Mouse (Mus musculus) stomach, embryonic 15.5 days (tissue): ENCODE results near the gene Tifa. TPM values are rescaled to one million over a fixed set of nuclear protein-coding genes. Genes with fewer than 3 reads are reported as not detected.
A peak's percentile ranks its signal among the peaks of the same experiment; 100 is the strongest.

ENCODE experiments used
- ATAC-seq: fragments of 200-750 bp; cut with Nextera tagmentation; 2 replicates; pipeline ENCODE4 v1.8.0; 2017; ENCODE audit warnings: low read depth, moderate number of reproducible peaks, moderate TSS enrichment; ENCODE audit not compliant: insufficient read depth, low FRiP score
- H3K27ac ChIP-seq: fragments of 300-500 bp; sonication (generic); 2 replicates; pipeline ENCODE4 v1.5.1; 2015; ENCODE audit warnings: mild to moderate bottlenecking, inconsistent platforms
- H3K27me3 ChIP-seq: fragments of 300-500 bp; sonication (generic); replicated peaks from 2 replicates; pipeline ENCODE4 v1.6.1; 2015; ENCODE audit warnings: inconsistent platforms
- H3K36me3 ChIP-seq: fragments of 300-500 bp; sonication (generic); 2 replicates; pipeline ENCODE4 v1.6.1; 2015; ENCODE audit warnings: inconsistent platforms
- H3K4me1 ChIP-seq: fragments of 300-500 bp; sonication (generic); 2 replicates; pipeline ENCODE4 v1.6.1; 2015; ENCODE audit warnings: inconsistent platforms
- H3K4me2 ChIP-seq: fragments of 300-500 bp; sonication (generic); 2 replicates; pipeline ENCODE4 v1.6.1; 2015; ENCODE audit warnings: mild to moderate bottlenecking, inconsistent platforms
- H3K4me3 ChIP-seq: fragments of 300-500 bp; sonication (generic); replicated peaks from 2 replicates; pipeline ENCODE4 v1.5.1; 2015; ENCODE audit warnings: inconsistent platforms
- H3K9ac ChIP-seq: fragments of 300-500 bp; sonication (generic); 2 replicates; pipeline ENCODE4 v1.6.1; 2015; ENCODE audit warnings: inconsistent platforms
- H3K9me3 ChIP-seq: fragments of 300-500 bp; sonication (generic); 2 replicates; pipeline ENCODE4 v1.6.1; 2016; ENCODE audit warnings: inconsistent platforms
- WGBS: fragments of 180-500 bp; shearing (Covaris S2); methylation state at CpG from one replicate; pipeline ENCODE4 v1.1.7; 2015; 5-methylcytosine and 5-hydroxymethylcytosine counted together
- polyA plus RNA-seq: library from polyadenylated mRNA; unstranded; fragments of >200 nt; fragmentation: Nextera tagmentation; extraction: Ambion mirVana; gene quantifications from 2 replicates; pipeline ENCODE4 v1.2.1, GENCODE M21; 2015

The Tifa gene
- polyA plus RNA-seq, 1 experiment from 2014 or later = 8.1 TPM

DNA sequence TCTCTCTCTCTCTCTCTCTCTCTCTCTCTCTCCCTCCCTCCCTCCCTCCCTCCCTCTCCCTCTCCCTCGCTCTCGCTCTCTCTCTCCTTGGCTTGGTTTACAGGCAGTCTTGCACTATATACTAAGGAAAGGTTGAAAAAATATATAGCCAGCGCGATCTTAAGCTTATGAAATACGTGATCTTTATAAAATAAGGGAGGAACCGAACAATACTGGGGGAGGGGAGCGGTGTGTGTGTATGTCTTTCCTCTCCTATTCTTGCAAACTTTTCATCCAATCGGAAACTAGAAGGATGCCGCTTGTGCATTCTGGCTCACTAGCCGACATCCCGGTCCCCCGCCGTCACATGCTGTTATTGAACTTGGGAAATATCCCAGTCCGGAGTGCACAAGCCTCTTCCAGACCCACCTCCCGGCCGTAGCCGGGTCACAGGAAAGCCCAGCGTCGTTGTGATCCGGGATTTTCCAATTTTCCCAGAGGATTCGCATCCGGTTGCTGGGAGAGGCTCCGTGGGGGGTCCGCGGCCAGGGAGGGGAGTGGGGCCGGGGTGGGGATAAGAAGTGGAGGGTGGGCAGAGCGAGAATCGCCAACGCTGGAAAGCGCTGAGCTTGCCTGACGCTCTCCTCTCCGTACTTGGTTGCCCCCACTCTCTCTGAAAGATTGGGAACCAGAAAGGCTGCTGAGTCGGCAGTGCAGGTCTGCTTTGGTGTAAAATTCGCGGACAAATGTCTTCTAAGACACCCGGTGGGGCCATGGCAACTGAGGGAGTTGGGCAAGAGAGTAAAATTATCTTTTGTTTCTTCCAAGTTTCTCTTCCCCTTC is 840 bp downstream of the Tifa start:
- Histone ChIP-seq H3K27me3 (peaks cover 12% of the 10 kb centered on the region), H3K4me1 (peaks cover 7% of the 10 kb centered on the region; the same call in 1 of the 2 replicates), H3K9ac (peak overlapping the region; percentile 37; the same call in 1 of the 2 replicates), H3K36me3 (no peaks in the 10 kb centered on the region), H3K9me3 (no peaks in the 10 kb centered on the region), H3K4me2 (peak overlapping the region; percentile 96), H3K27ac (peak overlapping the region; percentile 23; the same call in 1 of the 2 replicates), H3K4me3 (peak overlapping the region; percentile 61)
- under 1% methylated on average over 34 of the region's 36 CpGs for WGBS
- ATAC-seq = peak; percentile 44; the same call in 1 of the 2 replicates

DNA sequence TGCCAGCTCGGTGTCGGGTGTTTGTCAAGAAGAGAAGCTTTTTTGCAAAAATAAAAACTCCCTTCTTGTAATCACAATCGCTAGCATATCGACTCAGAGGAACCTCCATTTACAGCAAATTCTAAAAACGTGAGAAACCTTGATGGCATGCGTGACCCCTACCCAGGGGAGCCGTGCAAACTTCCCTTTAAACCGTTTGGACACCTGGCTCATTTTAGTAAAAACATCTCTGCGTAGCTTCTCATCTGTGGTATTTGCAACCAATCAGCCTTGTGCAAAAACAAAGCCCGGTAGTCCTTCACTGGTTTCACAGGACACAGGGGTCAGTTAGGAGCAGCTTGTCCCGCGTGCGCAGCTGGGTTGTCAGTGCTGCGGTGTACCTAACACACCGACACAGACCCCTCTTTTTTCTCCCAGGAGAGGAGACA is 1.5 kb downstream of the Tifa start:
- peak overlapping the region; percentile 96 for H3K4me2 ChIP-seq
- H3K27me3 ChIP-seq = peaks cover 12% of the 10 kb centered on the region
- WGBS = 2% methylated on average over 15 of the region's 15 CpGs
- peak overlapping the region; percentile 61 for H3K4me3 ChIP-seq
- no peaks in the 10 kb centered on the region for H3K36me3 ChIP-seq
- H3K9ac ChIP-seq = peak overlapping the region; percentile 37; the same call in 1 of the 2 replicates
- peaks cover 7% of the 10 kb centered on the region; the same call in 1 of the 2 replicates for H3K4me1 ChIP-seq
- no peak overlapping the region for H3K27ac ChIP-seq
- no peaks in the 10 kb centered on the region for H3K9me3 ChIP-seq
- no peak for ATAC-seq

DNA sequence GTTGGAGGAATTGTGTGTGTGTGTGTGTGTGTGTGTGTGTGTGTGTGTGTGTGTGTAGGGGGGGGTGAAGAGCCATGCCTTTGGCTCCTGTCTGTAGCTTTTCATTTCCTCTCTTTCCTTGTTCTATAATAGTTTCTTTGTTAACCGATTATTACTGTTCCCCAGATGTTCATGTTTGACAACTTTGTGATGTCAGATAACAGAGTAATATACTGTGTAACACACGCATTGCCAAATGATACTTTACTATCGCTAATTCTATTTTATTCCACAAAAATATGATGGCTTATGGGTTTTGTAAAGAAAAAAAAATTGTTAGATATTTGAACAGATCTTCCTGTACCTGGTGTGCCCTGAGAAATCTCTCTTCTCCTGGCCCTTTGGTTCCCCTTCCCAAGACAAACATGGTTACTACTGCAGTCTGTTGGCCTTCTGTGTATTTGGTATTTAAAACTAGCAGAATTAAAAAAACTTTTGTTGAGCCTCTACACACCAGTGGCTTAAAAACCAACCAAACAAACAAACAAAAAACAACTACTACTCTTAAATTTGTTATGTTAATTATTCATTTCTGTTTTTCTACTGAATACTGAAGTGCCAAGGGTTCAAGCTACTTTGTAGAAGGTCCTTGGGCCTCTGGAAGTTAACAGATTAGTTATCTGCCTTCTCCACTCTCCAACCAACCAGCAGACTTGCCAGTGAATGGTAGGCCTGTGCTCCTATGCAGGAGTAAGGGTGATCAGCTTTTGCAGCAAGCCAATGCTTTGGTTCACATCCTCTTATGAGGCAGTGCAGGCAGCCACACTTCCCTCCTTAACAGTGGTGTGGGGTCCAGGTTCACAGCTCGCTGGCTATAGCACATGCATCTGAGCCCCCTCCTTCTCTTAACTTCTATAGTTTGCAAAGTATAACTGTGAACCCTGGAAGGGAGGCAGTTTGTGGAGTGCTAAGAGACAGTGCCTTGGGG is 2.3 kb downstream of the Tifa start:
- no peaks in the 10 kb centered on the region for H3K36me3 ChIP-seq
- no peaks in the 10 kb centered on the region for H3K9me3 ChIP-seq
- peak; percentile 82 for ATAC-seq
- H3K4me2 ChIP-seq = peak overlapping the region; percentile 96
- H3K9ac ChIP-seq = no peak overlapping the region
- H3K4me3 ChIP-seq = peak overlapping the region; percentile 61
- 46% methylated on average over 4 of the region's 4 CpGs for WGBS
- H3K27ac ChIP-seq = no peak overlapping the region
- H3K4me1 ChIP-seq = peaks cover 7% of the 10 kb centered on the region; the same call in 1 of the 2 replicates
- peaks cover 12% of the 10 kb centered on the region for H3K27me3 ChIP-seq

DNA sequence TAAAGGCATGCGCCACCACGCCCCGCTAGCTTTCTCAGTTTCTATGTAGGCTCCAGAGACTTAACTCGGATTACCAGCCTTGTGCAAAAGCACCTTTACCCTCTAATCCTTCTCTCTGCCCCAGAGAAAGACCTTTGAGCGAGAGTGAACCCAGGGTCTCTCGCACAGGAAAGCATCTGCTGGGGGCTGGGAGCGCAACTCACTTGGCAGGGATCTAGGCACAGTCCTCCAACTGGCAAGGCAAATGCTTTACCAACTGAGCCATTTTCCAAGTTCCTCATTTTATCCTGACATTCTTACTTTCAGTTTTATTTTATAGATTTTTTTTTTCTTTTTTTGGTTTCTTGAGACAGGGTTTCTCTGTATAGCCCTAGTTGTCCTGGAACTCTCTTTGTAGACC is 3.4 kb downstream of the Tifa start:
- Histone ChIP-seq H3K4me1 (peaks cover 7% of the 10 kb centered on the region; the same call in 1 of the 2 replicates), H3K27me3 (peaks cover 10% of the 10 kb centered on the region), H3K9me3 (no peaks in the 10 kb centered on the region), H3K9ac (no peak overlapping the region), H3K4me3 (no peak overlapping the region), H3K36me3 (no peaks in the 10 kb centered on the region), H3K4me2 (no peak overlapping the region), H3K27ac (no peak overlapping the region)
- 82% methylated on average over 7 of the region's 7 CpGs for WGBS
- ATAC-seq = no peak

DNA sequence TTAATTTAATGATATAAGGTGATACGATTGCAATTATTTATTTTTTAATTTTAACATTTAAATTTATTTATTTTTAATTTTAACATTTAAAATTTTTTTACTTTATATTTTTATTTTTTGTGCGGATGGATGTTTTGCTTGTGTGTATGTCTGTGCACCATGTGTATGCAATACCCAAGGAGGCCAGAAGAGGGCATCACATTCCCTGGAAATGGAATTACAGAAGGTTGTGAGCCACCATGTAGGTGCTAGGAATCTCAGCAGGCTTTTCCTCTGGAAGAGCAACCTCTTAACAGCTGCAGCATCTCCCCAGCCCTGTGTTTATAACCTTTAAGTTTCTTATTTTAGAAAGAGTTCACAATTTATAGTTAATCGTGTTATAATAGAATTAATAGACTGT is 6.2 kb downstream of the Tifa start:
- Histone ChIP-seq H3K36me3 (no peaks in the 10 kb centered on the region), H3K9ac (no peak overlapping the region), H3K4me2 (no peak overlapping the region), H3K27me3 (no peaks in the 10 kb centered on the region), H3K4me1 (no peaks in the 10 kb centered on the region), H3K27ac (no peak overlapping the region), H3K4me3 (no peak overlapping the region), H3K9me3 (no peaks in the 10 kb centered on the region)
- ATAC-seq = no peak
- WGBS = 92% methylated on average over 3 of the region's 3 CpGs

DNA sequence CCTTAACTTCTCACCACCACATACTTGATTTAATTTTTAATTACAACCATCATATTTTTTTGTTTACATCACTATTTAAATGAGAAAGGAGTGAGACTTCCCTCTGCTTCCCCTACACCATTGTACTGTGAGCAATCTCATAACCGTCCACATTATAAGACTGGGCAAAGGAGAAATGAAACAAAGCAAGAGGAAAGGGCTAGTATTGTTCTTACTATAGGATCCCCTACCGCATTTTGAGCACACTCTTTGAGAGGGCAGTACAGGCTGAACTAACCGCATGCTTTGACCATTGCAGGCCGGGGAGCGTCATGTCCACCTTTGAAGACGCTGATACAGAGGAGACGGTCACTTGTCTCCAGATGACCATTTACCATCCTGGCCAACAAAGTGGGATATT is 6.7 kb downstream of the Tifa start:
- H3K36me3 ChIP-seq = no peaks in the 10 kb centered on the region
- no peak overlapping the region for H3K27ac ChIP-seq
- WGBS = 98% methylated on average over 7 of the region's 7 CpGs
- H3K9ac ChIP-seq = no peak overlapping the region
- no peaks in the 10 kb centered on the region for H3K4me1 ChIP-seq
- no peak overlapping the region for H3K4me3 ChIP-seq
- no peaks in the 10 kb centered on the region for H3K27me3 ChIP-seq
- no peaks in the 10 kb centered on the region for H3K9me3 ChIP-seq
- no peak for ATAC-seq
- H3K4me2 ChIP-seq = no peak overlapping the region

DNA sequence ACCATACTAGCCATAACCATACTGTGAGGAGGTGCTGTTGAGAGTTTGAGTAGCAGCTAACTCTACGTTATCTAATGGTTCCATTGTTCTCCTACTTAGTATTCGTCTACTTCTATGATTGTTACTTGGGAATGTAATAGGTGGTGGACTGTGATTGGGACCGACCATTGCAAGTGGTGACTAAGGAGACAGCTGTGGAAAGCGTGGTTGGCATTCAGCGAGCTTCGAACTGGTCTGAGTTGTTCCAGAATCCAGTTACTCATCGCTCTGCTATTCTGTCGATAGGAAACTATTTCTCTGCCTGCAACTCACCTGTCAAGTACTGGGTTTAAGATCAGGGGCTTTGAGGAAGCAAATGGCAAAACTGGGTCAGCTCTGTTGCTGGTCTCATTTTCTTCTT is 11.6 kb downstream of the Tifa start:
- no peak overlapping the region for H3K9ac ChIP-seq
- WGBS = 89% methylated on average over 8 of the region's 8 CpGs
- no peaks in the 10 kb centered on the region for H3K27me3 ChIP-seq
- ATAC-seq = no peak
- no peaks in the 10 kb centered on the region for H3K36me3 ChIP-seq
- H3K27ac ChIP-seq = no peak overlapping the region
- no peak overlapping the region for H3K4me2 ChIP-seq
- no peak overlapping the region for H3K4me3 ChIP-seq
- no peaks in the 10 kb centered on the region for H3K9me3 ChIP-seq
- no peaks in the 10 kb centered on the region for H3K4me1 ChIP-seq

DNA sequence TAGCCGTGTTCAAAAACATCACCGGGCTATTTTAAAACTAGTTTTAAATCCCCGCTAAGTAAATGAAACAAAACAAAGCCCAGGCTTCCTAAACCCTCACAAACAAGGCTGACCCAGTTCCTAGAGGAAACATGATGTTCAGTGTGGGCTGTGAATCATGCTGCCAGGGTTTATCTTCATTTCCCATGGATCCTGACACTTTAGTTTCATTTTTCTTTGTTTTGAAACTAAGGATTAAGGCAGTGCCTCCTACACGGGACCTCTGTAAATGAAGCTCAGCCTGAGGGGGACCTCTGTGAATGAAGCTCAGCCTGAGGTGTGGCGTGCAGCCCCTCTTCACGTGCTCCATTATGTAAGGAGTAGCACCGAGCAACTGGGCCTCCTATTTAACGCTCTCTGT is 13.2 kb downstream of the Tifa start:
- Histone ChIP-seq H3K27ac (no peak overlapping the region), H3K4me2 (no peak overlapping the region), H3K9ac (no peak overlapping the region), H3K36me3 (0 out of 2 replicates have a peak, but pooled peaks cover 4% of the 10 kb centered on the region), H3K4me1 (no peaks in the 10 kb centered on the region), H3K4me3 (no peak overlapping the region), H3K27me3 (no peaks in the 10 kb centered on the region), H3K9me3 (no peaks in the 10 kb centered on the region)
- ATAC-seq = no peak
- 32% methylated on average over 8 of the region's 8 CpGs for WGBS

DNA sequence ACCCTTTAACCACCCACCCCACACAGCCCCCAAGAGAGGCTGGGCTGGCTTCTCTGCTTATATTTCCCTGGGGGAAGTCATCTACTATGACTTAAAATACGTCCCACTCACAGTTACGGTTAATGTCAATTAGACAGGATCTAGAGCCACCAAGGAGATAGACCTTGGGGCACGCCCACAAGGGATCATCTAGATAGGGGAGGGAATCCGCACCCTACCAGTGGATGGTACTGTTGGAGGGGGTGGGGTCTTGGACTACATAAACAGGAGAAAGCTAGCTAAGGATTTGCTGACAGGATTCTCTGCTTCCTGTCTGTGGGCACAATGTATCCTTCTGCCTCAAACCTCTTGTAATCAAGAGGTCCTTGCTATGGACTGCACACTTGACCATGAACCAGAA is 14.8 kb downstream of the Tifa start:
- WGBS = 89% methylated on average over 4 of the region's 4 CpGs
- no peak overlapping the region for H3K4me2 ChIP-seq

DNA sequence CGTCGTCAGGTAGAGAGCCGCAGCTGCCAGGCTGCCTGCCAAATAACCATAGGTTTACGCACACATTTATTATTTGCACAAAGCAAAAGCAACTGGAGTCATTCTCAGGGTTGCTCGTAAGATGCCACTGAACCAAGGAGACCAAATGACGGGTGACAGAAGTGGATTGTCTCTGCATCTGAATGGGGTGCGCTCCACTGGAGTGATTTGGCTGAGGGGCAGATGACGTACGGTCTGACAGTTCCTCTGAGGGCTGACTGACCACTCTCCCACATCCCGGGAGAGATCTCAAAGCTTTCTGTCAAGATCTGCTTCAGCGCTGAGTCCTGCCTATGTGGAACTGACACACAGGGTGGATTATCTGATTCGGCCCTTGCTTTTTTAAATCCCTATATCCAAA is 15.5 kb downstream of the Tifa start:
- no peaks in the 10 kb centered on the region for H3K27me3 ChIP-seq
- H3K4me2 ChIP-seq = no peak overlapping the region
- peaks cover 12% of the 10 kb centered on the region; the same call in 1 of the 2 replicates for H3K36me3 ChIP-seq
- H3K4me1 ChIP-seq = no peaks in the 10 kb centered on the region
- H3K9me3 ChIP-seq = no peaks in the 10 kb centered on the region
- no peak overlapping the region for H3K9ac ChIP-seq
- WGBS = 85% methylated on average over 12 of the region's 12 CpGs
- no peak overlapping the region for H3K27ac ChIP-seq
- no peak for ATAC-seq
- no peak overlapping the region for H3K4me3 ChIP-seq

More for the DNA sequence above, 14.8 kb downstream of the Tifa start:
- Histone ChIP-seq H3K27me3 (no peaks in the 10 kb centered on the region), H3K27ac (no peak overlapping the region), H3K9ac (no peak overlapping the region), H3K4me3 (no peak overlapping the region), H3K9me3 (no peaks in the 10 kb centered on the region), H3K4me1 (no peaks in the 10 kb centered on the region), H3K36me3 (peaks cover 11% of the 10 kb centered on the region; the same call in 1 of the 2 replicates)
- ATAC-seq = no peak

DNA sequence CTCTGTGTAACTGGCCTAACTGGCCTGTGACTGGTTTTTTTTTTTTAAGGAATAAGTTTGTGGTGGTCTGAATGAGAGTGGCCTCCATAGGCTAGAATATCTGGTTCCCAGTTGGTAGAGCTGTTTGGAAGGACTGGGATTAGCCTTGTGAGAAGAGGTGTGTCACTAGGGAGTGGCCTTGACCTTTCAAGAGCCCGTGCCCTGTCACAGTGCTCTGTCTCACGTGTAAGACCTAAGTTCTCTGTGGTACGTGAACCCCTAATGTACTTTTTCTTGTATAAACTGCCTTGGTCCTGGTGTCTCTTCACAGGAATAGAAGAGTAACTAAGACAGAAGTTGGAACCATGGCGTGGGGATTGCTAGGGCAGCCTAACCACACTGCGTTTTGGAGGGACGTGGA is 16.4 kb downstream of the Tifa start:
- ATAC-seq = no peak
- Histone ChIP-seq H3K27me3 (no peaks in the 10 kb centered on the region), H3K9me3 (no peaks in the 10 kb centered on the region), H3K4me1 (no peaks in the 10 kb centered on the region), H3K27ac (no peak overlapping the region), H3K9ac (no peak overlapping the region), H3K4me2 (no peak overlapping the region), H3K36me3 (peaks cover 12% of the 10 kb centered on the region; the same call in 1 of the 2 replicates), H3K4me3 (no peak overlapping the region)
- 84% methylated on average over 6 of the region's 6 CpGs for WGBS
